Mouse (Mus musculus) midbrain, postnatal 0 days (tissue): ENCODE data around the gene Sf3b5. TPM values are rescaled to one million over a fixed set of nuclear protein-coding genes. Genes with fewer than 3 reads are reported as not detected.

Experiments used
- ATAC-seq: fragments of 200-750 bp; cut with Nextera tagmentation; 2 replicates; pipeline ENCODE4 v1.8.0; 2017; ENCODE audit warnings: moderate number of reproducible peaks, mild to moderate bottlenecking, moderate TSS enrichment, moderate library complexity; ENCODE audit not compliant: low FRiP score
- DNase-seq: peaks from one replicate; pipeline ENCODE4 v3.0.0-alpha.2; 2015; ENCODE audit warnings: low spot score
- H3K27ac ChIP-seq: fragments of 300-500 bp; sonication (generic); 2 replicates; pipeline ENCODE4 v1.5.1; 2014; ENCODE audit warnings: low read depth, mild to moderate bottlenecking, low read length, mixed read lengths
- H3K27me3 ChIP-seq: fragments of 300-500 bp; sonication (generic); 2 replicates; pipeline ENCODE4 v1.6.1; 2014; ENCODE audit warnings: low read length, control low read depth, mixed read lengths; ENCODE audit not compliant: insufficient read depth
- H3K36me3 ChIP-seq: fragments of 300-500 bp; sonication (generic); 2 replicates; pipeline ENCODE4 v1.6.1; 2014; ENCODE audit warnings: low read length, control low read depth, mixed read lengths; ENCODE audit not compliant: insufficient read depth
- H3K4me1 ChIP-seq: fragments of 300-500 bp; sonication (generic); 2 replicates; pipeline ENCODE4 v1.6.1; 2014; ENCODE audit warnings: mild to moderate bottlenecking, control low read depth, antibody characterized with exemption, low read length, mixed read lengths; ENCODE audit not compliant: insufficient read depth
- H3K4me2 ChIP-seq: fragments of 300-500 bp; sonication (generic); 2 replicates; pipeline ENCODE4 v1.6.1; 2014; ENCODE audit warnings: low read depth, mild to moderate bottlenecking, low read length, mixed read lengths; ENCODE audit not compliant: poor library complexity, severe bottlenecking
- H3K4me3 ChIP-seq: fragments of 300-500 bp; sonication (generic); 2 replicates; pipeline ENCODE4 v1.5.1; 2014; ENCODE audit warnings: low read depth, mild to moderate bottlenecking, low read length, moderate library complexity
- H3K9ac ChIP-seq: fragments of 300-500 bp; sonication (generic); replicated peaks from 2 replicates; pipeline ENCODE4 v1.6.1; 2014; ENCODE audit warnings: mild to moderate bottlenecking, low read length, moderate library complexity, mixed read lengths; ENCODE audit not compliant: poor library complexity, severe bottlenecking
- H3K9me3 ChIP-seq: fragments of 300-500 bp; sonication (generic); 2 replicates; pipeline ENCODE4 v1.6.1; 2016; ENCODE audit warnings: low read length, control low read depth
- CTCF ChIP-seq: IDR thresholded peaks from 2 replicates; pipeline ENCODE4 v1.5.1; 2016; ENCODE audit warnings: antibody characterized with exemption, mild to moderate bottlenecking
- WGBS: fragments of 180-500 bp; shearing (Covaris S2); extraction: QIAGEN DNeasy Blood & Tissue Kit; methylation state at CpG from one replicate; pipeline ENCODE4 v1.1.7; 2014; 5-methylcytosine and 5-hydroxymethylcytosine counted together
- polyA plus RNA-seq: library from polyadenylated mRNA; unstranded; fragments of >200 nt; fragmentation: Nextera tagmentation; extraction: Ambion mirVana; gene quantifications from 2 replicates; pipeline ENCODE4 v1.2.1, GENCODE M21; 2015
- total RNA-seq: library from RNA; depleted of rRNA; stranded (reverse); fragments of >200 nt; gene quantifications from 2 replicates; pipeline ENCODE4 v1.2.3, GENCODE M21; 2014

The Sf3b5 gene
- total and polyA plus RNA-seq, 2 experiments from 2014 or later = 24.2 to 24.8 TPM

- Histone ChIP-seq H3K27ac (no peak within 1 kb of the TSS), H3K4me2 (peak within 1 kb of the TSS; percentile 99), H3K4me3 (peak within 1 kb of the TSS; percentile 84), H3K4me1 (no peaks in the 10 kb centered on the region; the same call in 1 of the 2 replicates), H3K9ac (peak within 1 kb of the TSS; percentile 46; the same call in 1 of the 2 replicates), H3K9me3 (no peaks in the 10 kb centered on the region), H3K27me3 (peaks cover 4% of the 10 kb centered on the region; the same call in 1 of the 2 replicates), H3K36me3 (no peaks in the 10 kb centered on the region)
- DNase-seq = no peak
- ATAC-seq = peak; percentile 69
- 4% methylated on average over 56 of the region's 56 CpGs for WGBS
- TF ChIP-seq CTCF = no peak
Measured at GRCm38 (mm10) chr10:12964151-12965075, 40.7 kb upstream of the Sf3b5 start, which contains the start of gene Stx11. Gene Stx11 (minus strand): TSS chr10:12964298.

DNA sequence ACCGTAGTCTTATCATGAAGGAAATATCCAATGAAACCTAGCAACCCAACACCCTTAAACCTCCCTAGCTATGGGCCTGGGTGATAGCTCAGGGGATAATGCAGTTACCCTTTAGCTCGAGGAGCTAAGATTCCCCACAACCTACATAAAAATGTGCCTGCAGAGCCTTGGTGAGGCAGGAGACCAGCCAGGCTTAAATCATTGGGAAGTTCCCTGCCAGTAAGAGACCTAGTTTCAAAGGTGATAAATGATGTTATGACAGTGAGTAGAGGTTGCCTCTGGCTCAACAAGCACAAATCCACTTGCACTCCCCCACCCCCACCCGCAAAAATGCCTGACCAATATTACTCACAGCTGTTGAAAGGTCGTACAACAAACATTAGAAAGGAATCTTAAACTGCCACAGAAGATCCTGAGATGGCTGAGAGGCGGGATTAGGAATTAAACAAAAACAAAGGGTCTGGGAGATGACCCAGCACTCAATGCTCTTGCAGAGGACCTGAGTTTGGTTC lies 39.4 kb upstream of the Sf3b5 start:
- H3K27me3 ChIP-seq = peaks cover 4% of the 10 kb centered on the region; the same call in 1 of the 2 replicates
- H3K4me3 ChIP-seq = no peak overlapping the region
- H3K36me3 ChIP-seq = no peaks in the 10 kb centered on the region
- 89% methylated on average over 5 of the region's 5 CpGs for WGBS
- TF ChIP-seq CTCF = no peak
- H3K4me1 ChIP-seq = no peaks in the 10 kb centered on the region; the same call in 1 of the 2 replicates
- H3K4me2 ChIP-seq = no peak overlapping the region
- DNase-seq (no peak), ATAC-seq (no peak)
- H3K9ac ChIP-seq = no peak overlapping the region
- no peak overlapping the region for H3K27ac ChIP-seq
- H3K9me3 ChIP-seq = no peaks in the 10 kb centered on the region

GRCm38 (mm10) chr10:12974572-12974971 lies 30.6 kb upstream of the Sf3b5 start:
- no peak overlapping the region for H3K4me2 ChIP-seq
- ATAC-seq (no peak), DNase-seq (no peak)
- TF ChIP-seq CTCF = no peak
- no peaks in the 10 kb centered on the region for H3K27me3 ChIP-seq
- no peak overlapping the region for H3K27ac ChIP-seq
- no peak overlapping the region for H3K9ac ChIP-seq
- H3K36me3 ChIP-seq = no peaks in the 10 kb centered on the region
- no peaks in the 10 kb centered on the region for H3K9me3 ChIP-seq
- 95% methylated on average over 6 of the region's 6 CpGs for WGBS
- H3K4me3 ChIP-seq = no peak overlapping the region
- H3K4me1 ChIP-seq = no peaks in the 10 kb centered on the region

DNA sequence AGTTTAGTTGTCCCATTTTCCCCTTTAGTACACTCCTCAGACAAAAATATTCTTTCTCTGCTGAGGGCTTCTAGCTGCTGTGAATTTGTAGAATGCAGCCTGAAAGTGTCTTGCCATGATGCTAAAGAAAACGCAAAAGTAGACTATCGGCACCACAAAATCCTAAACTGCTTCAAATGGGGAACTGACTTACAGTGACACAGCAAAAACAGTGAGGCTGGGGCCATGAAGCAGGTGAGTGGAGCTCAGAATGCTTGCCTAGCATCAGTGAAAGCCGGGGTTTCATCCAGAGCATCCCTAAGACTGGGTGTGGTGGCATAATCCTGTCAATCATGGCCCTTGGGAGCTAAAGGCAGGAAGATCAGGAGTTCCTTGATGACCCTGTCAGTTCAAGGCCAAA lies 29.7 kb upstream of the Sf3b5 start:
- no peak overlapping the region for H3K4me2 ChIP-seq
- whole genome bisulfite sequencing = 89% methylated on average over 3 of the region's 3 CpGs
- no peak for TF ChIP-seq CTCF
- no peaks in the 10 kb centered on the region for H3K4me1 ChIP-seq
- no peaks in the 10 kb centered on the region for H3K27me3 ChIP-seq
- no peak for ATAC-seq
- no peak overlapping the region for H3K9ac ChIP-seq
- no peaks in the 10 kb centered on the region for H3K9me3 ChIP-seq
- H3K4me3 ChIP-seq = no peak overlapping the region
- DNase-seq = no peak
- no peaks in the 10 kb centered on the region for H3K36me3 ChIP-seq
- H3K27ac ChIP-seq = no peak overlapping the region

- H3K36me3 ChIP-seq = no peaks in the 10 kb centered on the region
- no peak overlapping the region for H3K4me2 ChIP-seq
- 86% methylated on average over 7 of the region's 7 CpGs for WGBS
- DNase-seq = no peak
- H3K27me3 ChIP-seq = no peaks in the 10 kb centered on the region
- H3K4me3 ChIP-seq = no peak overlapping the region
- no peak overlapping the region for H3K27ac ChIP-seq
- no peak for TF ChIP-seq CTCF
- no peak for ATAC-seq
- no peak overlapping the region for H3K9ac ChIP-seq
- no peaks in the 10 kb centered on the region for H3K9me3 ChIP-seq
- no peaks in the 10 kb centered on the region for H3K4me1 ChIP-seq
Measured at GRCm38 (mm10) chr10:12975957-12976356, 29.2 kb upstream of the Sf3b5 start.

GRCm38 (mm10) chr10:12976552-12976951 lies 28.6 kb upstream of the Sf3b5 start:
- no peak for TF ChIP-seq CTCF
- no peaks in the 10 kb centered on the region for H3K27me3 ChIP-seq
- H3K4me2 ChIP-seq = no peak overlapping the region
- ATAC-seq (no peak), DNase-seq (no peak)
- WGBS = 96% methylated on average over 7 of the region's 7 CpGs
- no peak overlapping the region for H3K4me3 ChIP-seq
- no peaks in the 10 kb centered on the region for H3K4me1 ChIP-seq
- H3K36me3 ChIP-seq = no peaks in the 10 kb centered on the region
- H3K9me3 ChIP-seq = no peaks in the 10 kb centered on the region
- no peak overlapping the region for H3K9ac ChIP-seq
- no peak overlapping the region for H3K27ac ChIP-seq
